Mouse (Mus musculus) gastrocnemius, adult 8-10 months (tissue): ENCODE data around the gene Zbtb37. TPM values are rescaled to one million over a fixed set of nuclear protein-coding genes. Genes with fewer than 3 reads are reported as not detected.
"Not testable (repeated sequence)": the region's sequence is repeated elsewhere in the genome, so short reads cannot be mapped to it uniquely, and the experiment has no call there.

Experiments used
- DNase-seq, 2 experiments: peaks; one replicate each; pipeline ENCODE4 v3.0.0; 2022; ENCODE audit warnings: low spot score in 2 of 2
- total RNA-seq, 4 experiments: library from RNA; stranded (reverse); gene quantifications; 2 replicates each; pipeline ENCODE4 v1.2.4; 2022

The Zbtb37 gene
- total RNA-seq, 4 experiments from 2014 or later, result 6.5 to 15.4 (median 9.2) TPM

- DNase-seq, result no peak
Measured at GRCm38 (mm10) chr1:161033856-161034434, 704 bp downstream of the Zbtb37 start.

- no peak for DNase-seq
Measured at GRCm38 (mm10) chr1:161032345-161032744, 2.3 kb downstream of the Zbtb37 start.

- DNase-seq, result no peak
Measured at GRCm38 (mm10) chr1:161031881-161032280, 2.8 kb downstream of the Zbtb37 start.

DNA sequence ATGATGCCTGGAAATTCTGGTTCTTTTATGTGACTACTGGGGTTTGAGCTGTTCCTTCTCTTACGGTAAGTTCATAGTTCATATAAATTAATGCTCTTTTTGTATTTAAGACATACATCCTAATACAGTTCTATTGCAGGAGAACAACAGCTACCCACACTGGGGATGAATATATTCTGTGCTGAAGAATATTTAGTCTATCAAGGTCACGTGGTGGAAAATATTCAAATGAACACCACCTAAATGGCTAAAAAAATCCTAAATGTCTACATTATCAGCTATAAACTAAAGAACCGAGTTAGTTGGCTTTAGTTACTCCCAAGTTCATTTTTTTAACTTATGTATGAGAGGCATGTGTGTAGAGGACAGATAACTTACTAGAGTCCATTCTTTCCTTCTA, 4.6 kb downstream of the Zbtb37 start:
- no peak for DNase-seq

DNA sequence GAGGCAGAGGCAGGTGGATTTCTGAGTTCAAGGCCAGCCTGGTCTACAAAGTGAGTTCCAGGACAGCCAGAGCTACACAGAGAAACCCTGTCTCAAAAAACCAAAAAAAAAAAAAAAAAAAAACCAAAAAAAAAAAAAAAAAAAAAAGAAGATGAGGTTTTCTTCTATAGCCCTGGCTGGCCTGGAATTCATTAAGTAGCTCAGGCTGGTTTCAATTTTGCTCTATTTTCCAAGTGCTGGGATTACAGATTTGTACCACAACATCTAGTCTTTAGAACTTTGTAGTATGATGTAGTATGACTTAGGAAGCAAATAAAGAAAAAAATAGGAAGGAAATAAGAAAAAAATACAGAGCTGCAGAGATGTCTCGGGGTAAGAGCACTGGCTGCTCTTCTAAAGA, 6.2 kb downstream of the Zbtb37 start:
- DNase-seq, result not testable (repeated sequence)

- no peak for DNase-seq
Measured at GRCm38 (mm10) chr1:161027196-161027595, 7.5 kb downstream of the Zbtb37 start.

- DNase-seq, result no peak
Measured at GRCm38 (mm10) chr1:161025410-161026210, 9.0 kb downstream of the Zbtb37 start.

DNA sequence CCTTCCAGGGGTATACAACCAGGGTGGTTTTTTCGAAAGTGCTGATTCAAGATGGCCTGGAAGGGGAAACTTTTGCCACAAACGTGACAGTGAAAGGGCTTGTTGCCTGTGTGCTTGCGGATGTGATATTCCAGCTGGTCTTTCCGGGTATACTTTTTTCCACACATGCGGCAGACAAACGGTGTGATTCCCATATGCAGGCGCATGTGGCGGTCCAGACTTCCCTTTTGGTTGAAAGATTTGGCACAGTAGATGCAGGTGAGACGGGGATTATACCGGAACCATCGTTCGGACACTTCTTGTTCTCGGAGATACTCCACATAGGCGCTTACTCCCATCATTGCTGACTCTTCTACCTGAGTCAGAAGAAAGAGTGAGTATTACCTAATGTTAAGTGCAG, 14.6 kb downstream of the Zbtb37 start:
- DNase-seq, result no peak

GRCm38 (mm10) chr1:161016378-161016777, 18.3 kb downstream of the Zbtb37 start:
- DNase-seq, result no peak

DNA sequence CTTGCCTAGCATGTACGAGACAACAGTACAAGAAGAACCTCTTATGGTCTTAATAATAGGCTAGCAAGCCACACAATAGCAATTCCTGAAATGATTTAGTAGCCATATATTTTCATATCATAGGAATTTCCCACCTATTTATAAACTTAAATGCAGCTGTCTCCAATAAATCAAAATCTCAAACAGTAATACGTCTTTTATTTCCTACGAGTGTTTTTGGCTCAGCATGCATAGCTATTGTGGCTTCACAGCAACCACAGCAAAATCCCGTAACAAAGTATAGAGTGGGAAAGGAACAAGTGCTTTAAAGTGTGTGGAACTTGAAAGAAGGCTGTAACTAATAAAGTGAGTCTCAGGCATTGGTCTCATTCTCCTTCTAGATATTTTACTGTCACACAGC, 24.2 kb downstream of the Zbtb37 start:
- DNase-seq, result no peak

GRCm38 (mm10) chr1:161008038-161008437, 26.6 kb downstream of the Zbtb37 start:
- DNase-seq, result no peak

DNA sequence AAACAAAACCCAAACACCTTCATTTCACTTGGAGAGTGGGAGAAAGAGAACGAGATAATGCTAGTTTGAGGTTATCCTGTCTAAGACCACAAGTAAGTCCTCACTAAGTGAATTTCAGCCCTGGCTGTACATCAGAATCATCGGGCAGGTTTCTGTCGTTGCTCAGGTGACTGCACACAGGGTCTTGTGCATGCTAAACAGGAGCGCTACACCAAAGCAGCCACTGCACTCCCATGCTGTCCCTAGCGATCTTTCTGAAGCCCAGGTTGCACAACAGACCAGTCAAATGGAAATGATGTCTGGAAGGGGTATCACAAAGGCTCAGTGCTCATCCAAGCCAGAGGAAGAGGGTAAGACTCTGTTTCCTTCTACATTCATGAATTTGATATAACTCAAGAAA, 28.2 kb downstream of the Zbtb37 start:
- no peak for DNase-seq

DNA sequence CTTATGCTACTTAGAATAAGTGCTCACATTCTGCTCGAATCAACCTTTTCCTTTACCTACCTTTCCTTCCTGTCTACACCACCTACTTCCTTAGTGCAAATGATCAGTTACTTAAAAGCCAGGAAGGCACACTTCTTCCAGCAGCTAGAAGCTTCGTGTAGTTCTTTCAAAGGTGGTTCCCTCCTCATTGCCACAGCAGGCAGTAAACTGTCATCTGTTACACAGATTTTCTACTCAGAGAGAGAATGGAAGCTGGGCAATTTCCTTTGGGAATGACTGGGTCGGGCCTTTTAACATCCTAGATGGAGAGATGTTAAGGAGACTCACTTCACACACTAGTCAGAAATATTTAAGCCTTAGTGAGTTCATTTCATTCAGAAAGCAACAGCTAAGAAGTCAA, 29.1 kb downstream of the Zbtb37 start:
- DNase-seq, result no peak

DNA sequence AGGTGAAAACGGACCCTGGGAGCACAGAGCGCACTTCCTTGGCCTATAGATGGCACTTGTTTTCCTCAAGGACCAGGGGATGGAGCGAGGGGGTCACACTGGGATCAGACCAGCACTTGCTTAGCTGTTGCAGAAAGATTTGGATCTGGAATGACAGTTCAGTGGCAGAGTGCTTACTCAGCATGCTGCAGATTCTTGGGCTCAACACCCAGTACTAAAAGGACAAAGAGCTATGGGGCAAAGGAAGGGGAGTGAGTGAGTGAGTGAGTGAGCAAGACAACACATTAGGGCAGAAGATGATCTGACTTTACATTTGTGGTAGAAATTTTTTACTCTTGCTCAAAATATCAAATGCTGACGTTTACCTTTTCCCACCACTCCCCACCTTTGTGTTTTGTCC, 29.7 kb downstream of the Zbtb37 start:
- DNase-seq, result no peak

DNA sequence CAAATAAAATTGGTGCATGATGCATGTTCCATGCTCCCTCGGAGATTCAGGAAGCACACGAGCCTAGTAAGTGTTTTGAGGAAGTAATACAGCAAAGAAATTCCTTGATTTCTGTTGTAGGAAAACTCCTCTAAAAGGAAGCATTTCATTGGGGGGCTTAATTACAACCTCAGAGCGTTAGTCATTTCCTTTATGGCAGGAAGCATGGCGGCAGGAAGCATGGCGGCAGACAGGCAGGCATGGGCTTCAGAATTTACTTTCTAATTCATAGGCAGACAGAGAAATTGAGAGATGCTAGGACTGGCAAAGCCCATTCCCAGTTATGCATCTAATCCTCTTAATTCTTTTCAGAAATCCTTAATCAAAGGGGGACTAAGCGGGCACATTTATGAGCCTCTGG, 40.8 kb downstream of the Zbtb37 start:
- no peak for DNase-seq

GRCm38 (mm10) chr1:160989395-160989794, 45.3 kb downstream of the Zbtb37 start:
- DNase-seq, result no peak

- DNase-seq, result no peak
Measured at GRCm38 (mm10) chr1:160986881-160987635, 47.6 kb downstream of the Zbtb37 start.

- DNase-seq, result no peak
Measured at GRCm38 (mm10) chr1:160985477-160985876, 49.2 kb downstream of the Zbtb37 start.

DNA sequence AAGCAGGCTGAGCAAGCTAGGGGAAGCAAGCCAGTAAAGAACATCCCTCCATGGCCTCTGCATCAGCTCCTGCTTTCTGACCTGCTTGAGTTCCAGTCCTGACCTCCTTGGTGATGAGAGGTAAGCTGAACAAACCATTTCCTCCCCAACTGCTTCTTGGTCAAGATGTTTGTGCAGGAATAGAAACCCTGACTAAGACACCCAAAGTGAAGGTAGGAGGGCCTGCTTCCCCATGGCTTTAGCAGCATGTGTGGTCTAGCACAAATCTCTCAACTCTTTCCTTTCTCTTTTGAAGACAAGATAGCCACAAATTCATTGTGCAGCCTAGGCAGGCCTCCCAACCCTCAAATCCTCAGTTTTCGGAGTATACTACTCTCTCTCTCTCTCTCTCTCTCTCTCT, 49.9 kb downstream of the Zbtb37 start:
- not testable (repeated sequence) for DNase-seq

- DNase-seq, result no peak
Measured at GRCm38 (mm10) chr1:160982887-160983286, 51.8 kb downstream of the Zbtb37 start.

DNA sequence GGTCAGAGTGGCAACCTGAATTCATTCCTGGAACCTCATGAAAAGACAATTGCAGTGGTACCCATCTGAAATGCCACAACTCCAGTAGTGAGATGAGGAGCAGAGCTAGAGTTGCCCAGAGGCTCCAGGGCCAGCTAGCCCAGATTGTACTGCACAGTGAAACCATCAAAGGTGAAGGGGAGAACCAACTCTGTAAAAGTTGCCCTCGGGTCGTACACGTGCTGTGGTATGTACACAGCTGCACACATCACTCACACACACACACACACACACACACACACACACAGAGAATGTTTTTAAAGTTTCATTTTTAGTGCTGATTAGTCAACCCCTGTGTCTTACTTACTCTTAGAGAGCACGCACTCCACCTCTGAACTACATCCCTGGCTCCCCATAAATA, 53.3 kb downstream of the Zbtb37 start:
- no peak for DNase-seq

- no peak for DNase-seq
Measured at GRCm38 (mm10) chr1:160980537-160981234, 54.0 kb downstream of the Zbtb37 start.
